Mouse (Mus musculus) kidney, adult 8-10 months (tissue): ENCODE measurements at regions not wholly inside any gene's neighbourhood (a gene's known extent, or its start where the extent isn't known, plus 50 kb on each side); places are given as distances from the start of the nearest gene placed in this dataset.

Experiments
- DNase-seq, 2 experiments: peaks; one replicate each; pipeline ENCODE4 v3.0.0; 2022

- no peak for DNase-seq
Observed at GRCm38 (mm10) chr13:16498052-16498451, 486.4 kb downstream of the Inhba start.

DNA sequence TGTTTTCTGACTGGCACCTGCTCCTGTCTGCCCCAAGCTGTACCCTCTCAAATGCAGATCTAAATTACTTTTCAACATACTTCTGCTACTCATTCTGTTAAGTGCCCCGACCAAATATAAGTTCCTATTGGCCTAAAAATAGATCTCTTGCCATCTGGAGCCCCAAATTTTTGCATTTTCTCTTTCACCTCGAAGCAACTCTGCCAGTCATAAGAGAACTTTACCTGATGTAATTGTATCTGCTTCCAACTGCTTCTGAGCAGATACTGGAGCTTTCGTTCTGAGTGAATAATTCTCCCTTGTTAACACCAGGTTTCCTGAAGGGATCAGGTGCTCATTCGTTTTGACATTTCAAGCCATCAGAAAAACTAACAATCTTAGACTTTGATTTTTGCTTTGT lies 501.2 kb downstream of the Inhba start:
- no peak for DNase-seq

DNA sequence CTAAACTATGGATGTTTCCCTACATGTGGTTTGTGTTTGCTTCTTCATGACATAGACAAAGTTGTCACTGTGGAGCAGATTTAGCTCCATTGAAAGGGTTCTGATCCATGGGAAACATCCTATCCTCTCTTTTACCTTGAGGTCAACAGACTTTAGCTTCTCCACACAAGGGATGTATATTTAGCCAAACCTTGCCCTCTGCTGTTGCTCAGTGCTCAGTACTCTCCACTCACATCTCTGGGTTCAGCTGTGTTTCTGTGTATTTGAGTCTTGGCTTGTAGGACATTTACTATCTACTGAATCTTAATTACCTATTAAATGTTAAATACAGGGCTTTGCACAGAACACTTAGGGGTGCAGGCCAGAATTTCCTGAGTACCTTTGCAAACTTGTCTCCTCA lies 503.5 kb downstream of the Inhba start:
- DNase-seq: no peak

DNA sequence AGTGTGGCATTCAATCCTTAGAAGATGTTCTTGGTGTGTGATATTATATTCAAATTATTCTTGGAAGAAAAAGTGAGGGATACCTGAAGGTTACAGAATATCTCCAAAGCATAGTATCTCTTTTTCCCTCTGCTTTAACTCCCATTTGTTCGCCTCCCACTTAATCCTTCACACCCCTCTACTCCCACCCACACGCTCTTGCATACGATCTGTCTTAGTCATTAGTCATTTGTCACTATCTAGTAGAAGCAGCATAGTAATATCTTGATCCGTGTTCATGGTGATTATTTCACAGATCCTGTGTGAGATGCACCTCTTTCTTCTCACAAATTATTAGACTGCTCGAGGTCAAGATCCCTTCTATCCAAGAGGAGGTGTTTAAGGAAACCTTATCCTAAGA lies 517.4 kb downstream of the Inhba start:
- no peak for DNase-seq

DNA sequence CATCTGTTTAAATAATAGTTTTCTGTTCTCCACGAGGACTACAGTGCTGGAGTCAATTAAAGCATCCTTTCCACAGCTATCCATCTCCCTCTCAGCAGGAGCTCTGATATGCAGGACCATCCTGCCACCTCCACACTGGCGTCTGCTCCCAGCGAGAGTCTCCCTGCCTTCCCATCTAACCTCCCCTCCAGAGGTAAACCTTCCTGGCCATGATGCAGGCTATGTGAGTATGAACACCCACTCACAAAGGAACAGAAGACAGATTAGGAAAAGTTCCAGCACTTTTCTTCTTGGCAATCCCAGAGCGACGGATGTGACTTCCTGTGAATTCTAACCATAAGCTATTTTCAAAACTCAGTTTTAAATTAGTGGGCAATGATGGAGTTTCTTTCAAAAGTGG lies 532.1 kb downstream of the Inhba start:
- no peak for DNase-seq

- no peak for DNase-seq
Observed at GRCm38 (mm10) chr13:16550060-16550459, 538.4 kb downstream of the Inhba start.

- no peak for DNase-seq
Observed at GRCm38 (mm10) chr13:16564988-16565387, 553.3 kb downstream of the Inhba start.

GRCm38 (mm10) chr13:16574069-16574468 lies 562.4 kb downstream of the Inhba start:
- DNase-seq: no peak

DNA sequence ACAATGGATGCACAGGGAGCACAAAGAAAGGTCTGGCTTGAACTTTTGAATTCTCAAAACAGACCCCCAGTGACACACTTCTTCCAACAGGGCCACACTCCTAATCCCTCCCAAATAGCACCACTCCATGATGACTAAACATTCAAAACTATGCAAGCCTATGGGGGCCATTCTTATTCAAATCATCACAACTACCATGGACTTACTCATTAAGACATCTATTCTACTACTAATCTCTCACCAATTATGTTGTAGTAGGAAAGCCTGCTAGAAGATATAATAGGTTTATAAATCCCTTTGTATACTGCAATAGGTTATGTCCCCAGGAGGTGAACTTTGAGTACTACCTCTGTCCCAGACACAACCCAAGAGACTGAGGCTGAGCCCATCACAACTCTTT lies 574.6 kb downstream of the Inhba start:
- DNase-seq: no peak

- no peak for DNase-seq
Observed at GRCm38 (mm10) chr13:16619755-16620154, 608.1 kb downstream of the Inhba start.

DNA sequence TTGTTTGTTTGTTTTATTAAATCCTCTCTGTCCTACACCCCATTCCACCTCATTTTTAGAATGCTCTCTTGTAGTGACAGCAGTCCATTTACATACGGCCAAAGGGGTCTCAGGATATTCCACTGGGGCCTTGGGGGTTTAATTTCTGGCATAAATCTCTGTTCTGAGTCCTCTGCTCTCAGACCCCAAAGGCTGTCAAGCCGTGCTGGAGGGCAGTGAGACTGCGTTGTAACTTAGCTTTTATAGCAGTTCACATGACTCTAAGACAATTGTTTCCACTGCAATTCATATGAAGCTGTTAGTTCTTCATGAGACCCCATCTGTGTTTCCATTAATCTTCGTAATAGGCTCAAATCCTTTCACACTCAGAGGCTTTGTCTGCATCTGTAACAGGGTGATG lies 614.9 kb downstream of the Inhba start:
- DNase-seq: no peak

DNA sequence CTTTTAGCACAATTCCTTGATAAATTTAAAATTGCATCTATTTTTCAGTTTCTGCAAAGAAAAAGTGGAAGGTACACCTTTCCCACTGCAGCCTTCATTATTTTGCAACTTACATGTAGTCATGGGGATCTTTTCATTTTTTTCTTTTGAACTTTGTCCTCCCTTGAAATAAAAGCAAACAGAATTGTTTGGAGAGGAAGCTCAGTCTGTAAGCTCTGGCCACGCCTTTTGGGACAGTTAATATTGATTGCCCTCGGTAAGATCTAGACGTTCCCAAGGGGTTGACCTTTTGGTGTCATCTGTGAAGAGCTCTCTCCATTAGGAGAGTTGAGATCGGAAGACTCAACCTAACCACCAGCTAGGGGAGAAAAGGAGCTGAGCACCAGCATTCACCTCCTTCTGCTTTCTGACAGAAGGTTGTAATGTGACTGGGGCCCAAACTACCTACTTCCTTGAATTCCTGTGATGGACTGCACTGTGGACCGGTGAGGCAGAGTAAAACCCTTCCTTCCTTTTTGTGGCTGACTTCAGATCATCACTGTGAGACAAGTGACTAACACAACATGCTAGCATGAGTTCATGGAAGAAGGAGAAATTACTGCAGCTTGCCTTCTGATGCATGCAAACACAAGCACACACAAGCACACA lies 621.9 kb downstream of the Inhba start:
- no peak for DNase-seq

DNA sequence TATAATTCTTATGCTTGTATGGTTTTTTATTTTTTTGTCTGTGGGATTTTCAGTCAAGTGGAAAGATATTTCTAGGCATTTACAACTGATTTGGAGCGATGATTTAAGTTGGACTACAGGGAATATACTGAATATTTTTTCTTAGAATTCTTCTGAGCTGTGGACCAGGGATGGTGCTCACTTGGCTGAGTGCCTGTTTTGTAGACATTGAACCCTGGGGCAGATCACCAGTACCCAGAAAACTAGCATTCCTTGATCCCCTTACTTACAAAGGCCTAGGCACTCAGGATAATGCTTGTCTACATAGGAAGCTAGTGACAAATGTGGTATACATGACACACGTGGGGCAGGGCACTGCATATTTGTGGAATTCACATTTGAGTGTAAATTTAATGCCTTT lies 624.6 kb downstream of the Inhba start:
- DNase-seq: peak in 1 of 2 experiments; percentile 9

- no peak for DNase-seq
Observed at GRCm38 (mm10) chr13:16641611-16642449, 630.2 kb downstream of the Inhba start.

- no peak for DNase-seq
Observed at GRCm38 (mm10) chr13:16642450-16642994, 630.9 kb downstream of the Inhba start.

DNA sequence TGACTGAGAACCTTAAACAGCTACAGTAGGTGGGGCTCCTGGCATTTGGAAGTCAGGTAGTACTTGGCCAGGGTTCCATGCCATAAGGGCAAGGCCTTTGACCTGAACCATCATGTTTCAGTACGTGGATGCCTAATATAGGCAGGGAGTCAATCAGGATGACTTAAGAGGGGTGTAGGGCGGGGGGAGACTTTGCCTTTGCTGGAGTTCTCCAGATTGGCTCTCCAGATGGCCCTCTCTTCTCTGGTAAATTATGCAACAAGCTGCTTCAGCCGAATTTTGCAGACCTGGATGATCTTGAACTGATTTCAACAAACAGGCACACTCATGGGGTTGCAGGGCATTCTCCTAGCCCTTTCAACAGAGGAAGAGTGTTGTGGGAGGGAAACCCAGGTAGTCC lies 633.7 kb downstream of the Inhba start:
- no peak for DNase-seq

GRCm38 (mm10) chr13:16646056-16646455 lies 634.4 kb downstream of the Inhba start:
- no peak for DNase-seq

DNA sequence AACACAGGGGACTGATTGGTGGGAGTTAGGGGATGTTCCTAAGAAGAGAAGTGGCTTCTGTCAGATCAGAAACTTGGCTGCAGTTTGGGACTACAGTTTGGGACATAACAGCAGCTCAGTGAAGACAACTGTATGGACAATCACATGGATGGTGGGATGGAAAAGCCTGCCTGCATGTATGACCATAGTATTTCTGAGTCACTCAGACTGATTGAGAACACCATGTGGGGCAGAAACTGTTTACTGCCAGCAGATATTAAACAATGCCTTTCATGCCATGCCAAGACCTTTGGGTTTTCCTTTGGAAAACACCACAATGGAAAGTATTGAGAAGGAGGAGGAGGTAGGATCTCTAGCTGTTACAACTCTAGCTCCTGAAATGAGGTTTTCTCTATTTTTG lies 635.0 kb downstream of the Inhba start:
- no peak for DNase-seq

GRCm38 (mm10) chr13:16656110-16656509 lies 644.5 kb downstream of the Inhba start:
- no peak for DNase-seq

- DNase-seq: no peak
Observed at GRCm38 (mm10) chr13:16659894-16660293, 648.2 kb downstream of the Inhba start.

DNA sequence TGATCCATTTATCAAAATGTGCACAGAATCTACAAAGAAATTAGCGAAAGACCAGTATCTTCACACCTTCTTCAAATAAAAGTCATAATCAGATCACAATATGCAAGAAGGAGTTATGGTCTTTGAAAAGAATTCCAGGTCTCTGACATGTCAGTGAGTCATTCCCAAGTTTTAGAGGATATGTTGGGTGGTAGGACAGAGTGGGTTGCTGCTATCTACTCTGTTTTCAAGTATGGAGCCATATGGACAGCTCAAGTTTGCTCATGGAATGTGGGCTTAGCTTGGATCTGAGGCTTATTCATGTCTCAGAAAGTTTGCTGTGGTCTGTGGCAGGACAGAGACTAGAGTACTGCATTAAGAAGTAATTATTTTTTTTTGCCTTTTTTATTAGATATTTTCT lies 657.0 kb downstream of the Inhba start:
- no peak for DNase-seq

GRCm38 (mm10) chr13:16669281-16669680 lies 657.6 kb downstream of the Inhba start:
- DNase-seq: no peak

GRCm38 (mm10) chr13:16670047-16670733 lies 658.5 kb downstream of the Inhba start:
- no peak for DNase-seq

- no peak for DNase-seq
Observed at GRCm38 (mm10) chr13:16670736-16671135, 659.1 kb downstream of the Inhba start.
